Mouse (Mus musculus) c-Kit-positive CD71-positive TER-119-negative erythroid progenitor cells, embryonic 14.5 days (primary cell): ENCODE results near the gene Nav2.

ENCODE experiments used
- DNase-seq: peaks from one replicate; pipeline ENCODE4 v3.0.0-alpha.2; 2013; ENCODE audit warnings: low read depth

Gene Nav2

GRCm38 (mm10) chr7:49334163-49334562 lies 425.6 kb downstream of the Nav2 start:
- DNase-seq: no peak

DNA sequence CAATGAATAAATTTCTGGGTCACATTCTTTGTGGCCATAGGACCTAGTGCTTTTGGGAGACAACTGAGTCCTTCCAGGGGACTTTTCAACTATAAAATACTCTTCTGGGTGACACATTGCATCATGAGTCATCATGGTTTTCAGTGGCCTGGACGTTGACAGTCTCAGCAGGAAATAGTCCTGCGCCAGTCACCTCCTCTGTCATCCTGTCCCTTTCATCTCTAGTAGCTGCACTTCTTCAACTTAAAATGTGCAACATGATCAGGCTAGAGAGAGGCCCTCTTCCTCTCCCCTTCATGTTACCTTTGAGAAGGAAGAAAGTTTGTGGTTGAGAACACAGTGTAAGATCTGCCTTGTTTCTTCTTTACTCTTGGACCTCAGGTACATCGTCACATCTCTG lies 426.5 kb downstream of the Nav2 start:
- no peak for DNase-seq

GRCm38 (mm10) chr7:49336725-49337124 lies 428.2 kb downstream of the Nav2 start:
- DNase-seq: no peak

GRCm38 (mm10) chr7:49337710-49338109 lies 429.2 kb downstream of the Nav2 start:
- DNase-seq: no peak

- DNase-seq: no peak
Measured at GRCm38 (mm10) chr7:49339953-49340352, 431.4 kb downstream of the Nav2 start.

DNA sequence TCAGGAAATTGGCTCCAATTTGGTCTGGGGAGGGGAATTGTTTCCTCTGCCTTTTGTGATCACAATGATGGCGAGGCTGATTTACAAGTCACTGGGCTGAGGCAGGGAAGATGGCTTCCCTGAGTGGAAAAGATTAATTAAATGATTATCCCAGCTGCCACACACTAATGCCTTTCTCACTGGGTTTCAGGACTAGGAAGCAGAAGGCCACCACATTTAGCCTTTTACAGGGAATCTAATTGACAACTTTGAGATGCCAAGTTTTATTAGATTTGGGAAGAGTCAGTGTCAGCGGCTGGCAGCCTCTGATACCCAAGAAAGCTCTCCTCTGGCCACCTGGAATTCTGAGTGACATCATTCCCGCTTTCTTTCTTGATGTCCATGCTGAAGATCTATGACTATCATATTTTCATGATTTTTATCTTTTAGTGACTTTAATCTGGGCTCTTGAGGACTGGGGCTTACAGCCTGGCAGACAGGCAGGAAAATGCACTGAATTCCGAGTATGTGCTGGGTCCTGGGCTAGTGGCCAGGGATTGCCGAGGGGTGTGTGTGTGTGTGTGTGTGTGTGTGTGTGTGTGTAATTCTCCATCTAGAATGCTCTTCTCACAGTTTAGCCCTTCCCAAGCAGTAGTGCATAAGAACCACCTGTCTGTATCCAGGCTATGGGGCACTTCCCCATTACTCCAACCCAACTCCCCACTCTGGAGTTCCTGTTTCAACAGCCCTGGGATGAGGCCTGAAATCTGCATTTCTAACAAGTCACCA lies 432.8 kb downstream of the Nav2 start:
- DNase-seq: no peak

GRCm38 (mm10) chr7:49341919-49342529 lies 433.5 kb downstream of the Nav2 start:
- DNase-seq: no peak

- DNase-seq: no peak
Measured at GRCm38 (mm10) chr7:49342556-49343080, 434.1 kb downstream of the Nav2 start.

- no peak for DNase-seq
Measured at GRCm38 (mm10) chr7:49343081-49343600, 434.6 kb downstream of the Nav2 start.

GRCm38 (mm10) chr7:49343752-49344484 lies 435.4 kb downstream of the Nav2 start:
- DNase-seq: no peak

DNA sequence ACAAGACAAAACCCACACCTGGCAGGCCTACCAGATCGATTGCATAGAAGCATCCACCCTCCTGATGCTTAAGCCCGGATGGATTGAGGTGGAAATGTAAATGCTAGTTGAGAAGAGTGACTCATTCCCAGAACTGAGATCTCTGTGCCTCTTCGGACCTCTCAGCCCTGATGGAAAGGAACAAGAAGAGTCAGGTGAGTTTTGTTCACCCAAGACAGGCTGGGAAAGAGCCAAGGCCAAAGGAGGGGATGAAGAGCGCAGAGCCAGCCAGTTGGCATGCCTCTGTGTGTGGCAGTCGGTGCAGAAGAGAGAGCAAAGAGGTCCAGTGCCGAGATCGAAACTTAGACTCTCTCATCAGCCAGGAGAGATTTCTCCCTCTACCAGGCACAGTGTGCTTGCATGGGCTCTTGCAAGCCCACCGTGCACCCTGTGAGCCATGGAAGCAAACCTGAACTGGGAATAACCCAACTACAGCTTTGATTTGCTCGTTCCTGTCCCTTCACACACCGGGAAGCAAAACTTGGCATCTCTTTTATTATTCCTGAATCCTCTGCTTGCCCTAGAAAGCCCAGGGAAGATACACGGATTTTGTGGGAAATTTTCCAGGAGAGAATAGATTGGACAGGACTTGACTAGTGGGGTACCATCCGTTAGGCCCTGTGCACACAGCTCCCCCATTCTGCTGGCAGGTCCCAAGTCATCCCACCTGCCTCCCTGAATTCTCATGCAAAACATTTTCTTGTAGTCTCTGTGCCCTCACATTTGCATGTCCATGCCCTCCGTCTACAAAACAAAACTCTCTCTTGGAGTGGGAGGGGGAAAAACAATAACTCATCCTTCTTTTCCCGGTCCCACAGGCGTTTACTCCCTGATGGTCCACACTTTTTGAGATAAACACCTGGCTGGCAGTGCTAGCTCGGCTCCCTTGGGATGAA lies 439.1 kb downstream of the Nav2 start:
- no peak for DNase-seq

- no peak for DNase-seq
Measured at GRCm38 (mm10) chr7:49348636-49349035, 440.1 kb downstream of the Nav2 start.

DNA sequence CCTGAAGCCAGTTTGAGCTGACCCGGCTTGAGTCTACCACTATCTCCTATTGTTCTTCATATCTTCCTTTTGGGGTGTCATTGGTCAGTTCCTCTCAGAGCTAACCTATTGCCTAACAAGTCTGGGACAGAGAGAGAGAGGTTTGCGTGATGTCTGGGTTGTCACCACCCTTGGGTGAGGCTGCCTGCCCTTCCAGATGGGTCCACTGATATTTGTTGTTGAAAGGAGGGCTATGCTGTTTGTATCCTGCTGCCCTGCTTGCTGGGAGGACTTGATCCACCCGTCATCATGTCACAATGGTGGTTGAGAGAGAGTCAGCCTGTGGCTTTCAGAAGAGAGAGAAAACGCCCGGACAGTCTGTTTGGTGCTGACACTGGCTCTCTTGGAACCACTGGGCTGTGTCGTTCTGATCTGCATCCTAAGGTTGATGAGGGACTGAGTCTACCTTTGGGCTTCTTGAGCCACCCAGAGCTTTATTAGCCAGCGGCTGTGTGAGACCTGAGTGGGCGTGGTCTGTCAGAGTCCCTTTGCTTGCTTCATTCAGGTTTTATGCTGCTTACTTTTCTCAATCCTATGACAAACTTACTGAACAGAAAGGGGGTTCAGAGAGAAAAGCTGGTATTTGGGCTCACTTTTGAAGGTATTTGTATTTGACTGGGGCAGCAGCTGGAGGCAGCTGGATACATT lies 441.9 kb downstream of the Nav2 start:
- no peak for DNase-seq

DNA sequence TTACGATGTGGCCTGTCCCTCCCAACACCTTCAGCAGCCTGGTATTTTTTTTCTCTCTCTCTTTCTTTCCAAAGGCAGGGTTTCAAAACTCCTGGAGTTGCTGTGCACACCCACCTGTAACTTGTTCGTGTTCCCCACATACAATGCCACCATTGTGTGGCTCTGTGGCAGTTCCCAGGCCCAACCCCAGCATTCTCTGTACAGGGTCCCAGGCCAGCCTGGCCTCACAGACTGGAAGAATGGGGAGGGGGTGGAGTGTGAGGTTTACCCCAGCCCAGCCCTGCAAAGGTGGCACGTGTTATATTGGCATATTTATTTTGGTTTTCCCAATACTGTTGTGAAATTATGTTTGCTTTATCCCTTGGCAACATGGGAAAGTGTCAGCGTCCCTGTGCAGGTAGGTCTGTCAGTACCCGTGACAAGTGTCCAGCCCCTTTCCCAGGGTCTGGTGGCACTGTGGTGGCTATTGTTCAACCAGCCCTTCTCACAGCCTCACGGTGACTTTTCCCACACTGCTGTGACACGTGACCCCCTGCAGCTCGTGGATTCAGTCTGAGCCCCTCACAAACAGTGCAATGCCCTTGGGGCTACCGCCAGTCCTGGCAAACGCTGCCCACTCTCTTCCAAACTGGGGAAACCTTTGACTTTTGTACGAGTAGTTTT lies 443.2 kb downstream of the Nav2 start:
- no peak for DNase-seq

DNA sequence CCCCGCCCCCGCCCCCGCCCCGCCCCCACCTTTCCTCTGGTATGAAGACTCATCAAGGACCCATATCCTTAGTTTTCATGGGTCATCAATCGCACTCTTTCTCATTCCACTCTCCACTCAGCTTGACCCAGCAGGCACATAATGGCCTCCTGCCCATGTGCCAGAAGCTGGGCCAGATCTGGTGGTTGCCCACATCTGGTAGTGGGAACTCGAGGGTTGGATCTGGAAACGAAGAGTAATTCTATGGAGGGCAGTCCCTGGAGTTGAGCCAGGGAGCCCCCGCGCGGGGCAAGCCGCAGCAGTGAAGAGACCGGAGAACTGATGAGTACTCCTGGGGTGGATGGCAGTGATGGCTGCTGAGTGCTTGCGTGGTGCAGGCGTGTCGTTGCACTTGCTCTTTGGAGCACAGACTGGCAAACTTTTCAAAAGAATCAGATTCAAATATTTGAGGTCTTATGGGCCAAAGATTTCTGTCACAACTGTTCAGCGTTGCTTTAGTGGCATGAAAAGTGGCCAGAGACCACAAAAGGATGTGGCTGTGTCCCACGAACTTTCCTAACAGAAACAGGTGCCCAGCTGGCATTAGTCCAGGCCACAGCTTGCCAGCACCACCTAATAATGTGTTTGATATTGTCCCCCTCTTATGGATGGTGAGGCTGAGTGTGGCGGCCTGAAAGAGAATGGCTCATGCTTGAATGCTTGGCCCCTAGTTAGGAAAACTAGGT lies 449.1 kb downstream of the Nav2 start:
- no peak for DNase-seq

GRCm38 (mm10) chr7:49359120-49359519 lies 450.6 kb downstream of the Nav2 start:
- DNase-seq: no peak

DNA sequence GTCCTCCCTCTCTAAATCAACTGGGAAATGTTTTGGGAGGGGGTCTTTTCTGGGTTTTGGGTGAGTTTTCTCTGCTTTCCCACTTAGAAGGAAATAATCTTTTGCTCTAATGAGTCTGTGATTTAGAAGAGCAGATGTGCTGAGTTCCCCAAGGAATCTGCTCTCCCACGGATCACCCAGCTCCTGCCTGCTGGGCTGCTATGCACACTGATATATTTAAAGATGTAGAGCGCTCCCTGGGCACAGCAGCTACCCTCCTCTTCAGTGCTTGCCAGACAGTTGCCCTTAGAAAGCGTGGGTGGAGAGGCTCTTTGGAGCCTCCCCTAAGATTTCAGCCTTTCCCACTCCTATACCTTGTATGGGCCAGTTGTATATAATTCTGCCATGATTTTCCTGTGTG lies 452.1 kb downstream of the Nav2 start:
- DNase-seq: no peak

DNA sequence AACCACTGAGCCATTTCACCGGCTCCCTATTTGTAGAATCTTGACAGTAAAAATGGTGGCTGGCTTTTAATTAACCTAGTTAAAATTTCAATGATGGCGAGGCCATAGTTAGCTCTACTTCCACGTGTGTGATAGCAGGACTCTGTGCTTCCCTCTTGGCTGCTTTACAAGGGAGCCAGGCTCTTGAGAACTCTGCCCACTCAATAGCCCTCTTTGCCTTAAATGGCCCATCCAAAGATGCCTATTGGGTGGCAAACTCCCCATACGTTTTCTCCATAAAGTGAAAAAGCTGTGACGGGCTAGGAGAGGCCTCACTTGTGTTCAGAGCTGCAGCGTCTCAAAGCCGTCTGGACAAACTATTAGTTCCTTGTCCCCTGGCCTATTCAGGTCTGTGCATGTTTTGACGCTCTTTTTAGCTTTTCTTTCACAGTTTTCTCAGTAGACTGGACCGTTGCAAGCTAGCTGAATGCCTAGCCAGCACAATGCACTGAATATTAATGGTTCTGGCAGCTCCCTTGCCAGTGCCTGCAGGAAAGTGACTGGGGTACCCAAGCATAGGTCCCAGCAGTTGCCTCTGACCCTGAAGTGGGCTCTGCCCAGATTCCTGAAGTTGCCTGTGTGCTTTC lies 453.1 kb downstream of the Nav2 start:
- DNase-seq: no peak

DNA sequence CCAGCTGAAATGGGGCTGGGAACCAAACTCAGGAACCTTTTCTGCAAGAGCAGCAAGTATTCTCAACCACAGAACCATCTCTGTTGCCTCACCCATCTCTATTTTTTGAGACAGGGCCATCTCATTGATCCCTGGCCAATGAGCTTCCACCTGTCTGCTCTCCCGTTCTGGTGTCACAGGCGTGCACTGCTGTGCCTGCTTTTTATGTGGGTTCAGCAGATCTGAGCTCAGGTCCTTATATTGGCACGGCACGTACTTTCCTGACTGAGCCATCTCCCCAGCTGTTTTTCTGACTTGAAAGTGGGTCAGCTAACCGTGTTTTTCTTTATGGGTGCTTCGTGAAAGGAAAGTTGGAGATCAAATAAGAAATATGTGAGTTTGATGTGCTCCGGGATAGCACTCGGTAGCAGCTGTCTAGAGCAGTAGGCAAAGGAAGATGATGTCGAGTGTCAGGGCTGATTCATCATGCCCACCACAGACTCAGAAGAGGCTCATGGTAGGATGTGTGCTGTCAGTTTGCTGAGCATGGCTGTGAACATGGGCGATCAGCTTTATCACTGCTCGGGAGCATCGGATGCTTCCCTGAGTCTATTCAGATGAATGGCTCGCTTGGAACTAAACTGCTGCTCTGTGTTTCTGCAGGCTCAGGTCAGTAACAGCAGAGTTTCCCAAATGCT lies 456.1 kb downstream of the Nav2 start:
- DNase-seq: no peak
